Mouse (Mus musculus): ENCODE data around the gene Erbb4. TPM values are rescaled to one million over a fixed set of nuclear protein-coding genes. Genes with fewer than 3 reads are reported as not detected.

Gene Erbb4
- total and polyA plus RNA-seq, 2 experiments: 0.50 to 2.9 TPM

GRCm38 (mm10) chr1:69105493-69106321 is 2.2 kb downstream of the Erbb4 start:
- Histone ChIP-seq H3K27me3 (ENCODE audit: control insufficient read depth, insufficient read depth, low read length) (no peaks in the 10 kb centered on the region), H3K27ac (replicated peaks; ENCODE audit: insufficient read depth, low read depth, low read length) (peak overlapping the region; percentile 86), H3K4me1 (ENCODE audit: control insufficient read depth, insufficient read depth, low read length) (no peaks in the 10 kb centered on the region), H3K9ac (ENCODE audit: low read depth, low read length) (peak overlapping the region; percentile 63), H3K36me3 (ENCODE audit: control insufficient read depth, insufficient read depth, low read length) (no peaks in the 10 kb centered on the region), H3K4me3 (ENCODE audit: insufficient read depth, low read depth, low read length) (peak overlapping the region; percentile 60), H3K79me2 (ENCODE audit: control insufficient read depth, insufficient read depth, low read length) (no peaks in the 10 kb centered on the region)
- no peak for TF ChIP-seq CTCF (IDR thresholded peaks at IDR 0.05; ENCODE audit: low read depth, low read length)
- peak; percentile 52; the same call in 1 of the 2 replicates for TF ChIP-seq POLR2A (IDR thresholded peaks at IDR 0.05; ENCODE audit: extremely low read depth, insufficient read depth, low read length)
- DNase-seq (ENCODE audit: extremely low read depth, low read depth, low spot score): peak; percentile 91
- 1% methylated on average over 29 of the region's 29 CpGs for WGBS

GRCm38 (mm10) chr1:69105096-69105492 is 2.8 kb downstream of the Erbb4 start:
- no peaks in the 10 kb centered on the region for H3K36me3 ChIP-seq (ENCODE audit: control insufficient read depth, insufficient read depth, low read length)
- H3K4me1 ChIP-seq (ENCODE audit: control insufficient read depth, insufficient read depth, low read length): no peaks in the 10 kb centered on the region
- peak overlapping the region; percentile 86 for H3K27ac ChIP-seq (replicated peaks; ENCODE audit: insufficient read depth, low read depth, low read length)
- TF ChIP-seq POLR2A (IDR thresholded peaks at IDR 0.05; ENCODE audit: extremely low read depth, insufficient read depth, low read length) (no peak), CTCF (IDR thresholded peaks at IDR 0.05; ENCODE audit: low read depth, low read length) (no peak)
- peak overlapping the region; percentile 60 for H3K4me3 ChIP-seq (ENCODE audit: insufficient read depth, low read depth, low read length)
- 4% methylated on average over 13 of the region's 13 CpGs for WGBS
- no peak overlapping the region for H3K9ac ChIP-seq (ENCODE audit: low read depth, low read length)
- DNase-seq (ENCODE audit: extremely low read depth, low read depth, low spot score): peak; percentile 68
- no peaks in the 10 kb centered on the region for H3K79me2 ChIP-seq (ENCODE audit: control insufficient read depth, insufficient read depth, low read length)
- H3K27me3 ChIP-seq (ENCODE audit: control insufficient read depth, insufficient read depth, low read length): no peaks in the 10 kb centered on the region

DNA sequence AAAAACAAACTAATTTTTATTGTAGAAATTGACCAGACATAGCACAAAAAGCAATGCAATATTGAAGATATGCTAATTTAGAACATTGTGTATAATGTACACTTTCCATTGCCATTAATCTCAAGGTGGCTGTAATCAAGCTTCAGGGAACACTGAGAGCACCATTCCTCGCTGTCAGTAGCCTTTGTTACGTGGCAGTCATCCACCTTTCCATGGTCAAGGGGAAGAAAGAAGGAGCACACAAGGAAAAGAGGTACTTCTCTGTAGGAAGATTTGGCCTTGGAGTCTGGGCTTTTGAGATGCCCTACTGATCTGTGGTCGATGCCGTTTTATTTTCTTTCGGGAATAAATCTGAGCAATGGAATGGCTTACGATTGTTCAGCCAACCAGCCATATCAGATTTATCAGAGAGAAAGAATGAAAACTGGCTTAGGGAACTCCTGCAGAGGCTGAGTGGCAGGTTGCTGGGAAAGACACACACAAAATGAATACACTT is 4.6 kb downstream of the Erbb4 start:
- no peak for DNase-seq (ENCODE audit: extremely low read depth, low read depth, low spot score)
- Histone ChIP-seq H3K27ac (replicated peaks; ENCODE audit: insufficient read depth, low read depth, low read length) (no peak overlapping the region), H3K36me3 (ENCODE audit: control insufficient read depth, insufficient read depth, low read length) (no peaks in the 10 kb centered on the region), H3K9ac (ENCODE audit: low read depth, low read length) (no peak overlapping the region), H3K27me3 (ENCODE audit: control insufficient read depth, insufficient read depth, low read length) (no peaks in the 10 kb centered on the region), H3K4me1 (ENCODE audit: control insufficient read depth, insufficient read depth, low read length) (no peaks in the 10 kb centered on the region), H3K4me3 (ENCODE audit: insufficient read depth, low read depth, low read length) (no peak overlapping the region), H3K79me2 (ENCODE audit: control insufficient read depth, insufficient read depth, low read length) (no peaks in the 10 kb centered on the region)
- no peak for TF ChIP-seq CTCF (IDR thresholded peaks at IDR 0.05; ENCODE audit: low read depth, low read length)
- TF ChIP-seq POLR2A (IDR thresholded peaks at IDR 0.05; ENCODE audit: extremely low read depth, insufficient read depth, low read length): no peak
- 85% methylated on average over 6 of the region's 6 CpGs for WGBS

DNA sequence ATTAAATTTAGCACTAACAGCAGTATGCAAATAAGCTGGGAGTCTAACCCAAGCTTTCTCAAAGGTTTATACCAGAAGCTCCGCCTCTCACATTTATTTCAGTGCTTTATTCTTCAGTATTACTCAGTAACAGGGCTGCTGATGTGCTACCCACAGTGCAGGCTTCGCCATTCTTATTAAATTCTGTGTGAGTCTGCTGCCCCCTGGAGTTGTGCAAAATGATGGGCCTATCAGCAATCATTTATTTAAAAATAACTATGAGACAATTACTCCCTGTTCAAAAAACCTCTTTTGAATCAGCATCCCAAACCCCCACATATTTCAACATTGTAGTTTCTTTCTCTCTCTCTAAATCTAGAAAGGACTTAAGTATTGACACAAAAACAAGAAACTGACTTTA is 6.2 kb downstream of the Erbb4 start:
- no peaks in the 10 kb centered on the region for H3K79me2 ChIP-seq (ENCODE audit: control insufficient read depth, insufficient read depth, low read length)
- no peak overlapping the region for H3K4me3 ChIP-seq (ENCODE audit: insufficient read depth, low read depth, low read length)
- no peak overlapping the region for H3K27ac ChIP-seq (replicated peaks; ENCODE audit: insufficient read depth, low read depth, low read length)
- H3K36me3 ChIP-seq (ENCODE audit: control insufficient read depth, insufficient read depth, low read length): no peaks in the 10 kb centered on the region
- no peak overlapping the region for H3K9ac ChIP-seq (ENCODE audit: low read depth, low read length)
- WGBS: 76% methylated on average over 2 of the region's 2 CpGs
- no peaks in the 10 kb centered on the region for H3K27me3 ChIP-seq (ENCODE audit: control insufficient read depth, insufficient read depth, low read length)
- TF ChIP-seq CTCF (IDR thresholded peaks at IDR 0.05; ENCODE audit: low read depth, low read length): no peak
- no peak for TF ChIP-seq POLR2A (IDR thresholded peaks at IDR 0.05; ENCODE audit: extremely low read depth, insufficient read depth, low read length)
- no peaks in the 10 kb centered on the region for H3K4me1 ChIP-seq (ENCODE audit: control insufficient read depth, insufficient read depth, low read length)
- no peak for DNase-seq (ENCODE audit: extremely low read depth, low read depth, low spot score)

GRCm38 (mm10) chr1:69093052-69093451 is 14.8 kb downstream of the Erbb4 start:
- Histone ChIP-seq H3K4me1 (ENCODE audit: control insufficient read depth, insufficient read depth, low read length) (no peaks in the 10 kb centered on the region), H3K36me3 (ENCODE audit: control insufficient read depth, insufficient read depth, low read length) (no peaks in the 10 kb centered on the region), H3K27ac (replicated peaks; ENCODE audit: insufficient read depth, low read depth, low read length) (no peak overlapping the region), H3K4me3 (ENCODE audit: insufficient read depth, low read depth, low read length) (no peak overlapping the region), H3K27me3 (ENCODE audit: control insufficient read depth, insufficient read depth, low read length) (no peaks in the 10 kb centered on the region), H3K9ac (ENCODE audit: low read depth, low read length) (no peak overlapping the region), H3K79me2 (ENCODE audit: control insufficient read depth, insufficient read depth, low read length) (no peaks in the 10 kb centered on the region)
- 56% methylated on average over 3 of the region's 3 CpGs for WGBS
- TF ChIP-seq POLR2A (IDR thresholded peaks at IDR 0.05; ENCODE audit: extremely low read depth, insufficient read depth, low read length) (no peak), CTCF (IDR thresholded peaks at IDR 0.05; ENCODE audit: low read depth, low read length) (no peak)
- DNase-seq (ENCODE audit: extremely low read depth, low read depth, low spot score): no peak

DNA sequence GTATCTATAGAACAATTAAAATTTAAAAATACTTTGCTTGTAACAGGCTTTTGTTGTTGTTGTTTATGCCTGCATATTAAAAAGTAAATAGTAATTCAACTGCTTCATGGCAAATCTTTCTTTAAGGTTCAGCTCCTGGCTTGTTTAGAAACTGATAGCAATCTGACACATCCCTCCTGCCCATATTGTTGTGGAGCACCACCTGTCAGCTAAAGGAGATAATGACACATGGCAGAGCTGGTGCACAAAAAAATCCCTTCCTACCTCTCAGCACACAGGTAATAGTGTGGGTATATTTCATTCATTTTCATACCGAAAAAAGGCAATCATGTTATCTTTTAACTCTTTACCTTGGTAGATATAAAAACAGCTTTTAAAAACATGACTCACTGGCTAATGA is 18.5 kb downstream of the Erbb4 start:
- TF ChIP-seq CTCF (IDR thresholded peaks at IDR 0.05; ENCODE audit: low read depth, low read length): no peak
- TF ChIP-seq POLR2A (IDR thresholded peaks at IDR 0.05; ENCODE audit: extremely low read depth, insufficient read depth, low read length): no peak
- WGBS: 65% methylated on average over 1 of the region's 1 CpGs
- Histone ChIP-seq H3K4me1 (ENCODE audit: control insufficient read depth, insufficient read depth, low read length) (no peaks in the 10 kb centered on the region), H3K9ac (ENCODE audit: low read depth, low read length) (no peak overlapping the region), H3K27ac (replicated peaks; ENCODE audit: insufficient read depth, low read depth, low read length) (no peak overlapping the region), H3K36me3 (ENCODE audit: control insufficient read depth, insufficient read depth, low read length) (no peaks in the 10 kb centered on the region), H3K4me3 (ENCODE audit: insufficient read depth, low read depth, low read length) (no peak overlapping the region), H3K27me3 (ENCODE audit: control insufficient read depth, insufficient read depth, low read length) (no peaks in the 10 kb centered on the region), H3K79me2 (ENCODE audit: control insufficient read depth, insufficient read depth, low read length) (no peaks in the 10 kb centered on the region)
- no peak for DNase-seq (ENCODE audit: extremely low read depth, low read depth, low spot score)

All from liver, adult 2 months (tissue).